Mouse (Mus musculus) C2C12 (cell line): Measurements from ENCODE around the gene Gh. TPM values are rescaled to one million over a fixed set of nuclear protein-coding genes. Genes with fewer than 3 reads are reported as not detected.
A peak's percentile ranks its signal among the peaks of the same experiment; 100 is the strongest.
"Not testable (repeated sequence)": the region's sequence is repeated elsewhere in the genome, so short reads cannot be mapped to it uniquely, and the experiment has no call there.

Source experiments
- H3K27me3 ChIP-seq: one replicate; pipeline ENCODE4 v1.6.1; 2011; ENCODE audit not compliant: control insufficient read depth, insufficient read depth, insufficient read length
- H3K36me3 ChIP-seq: one replicate; pipeline ENCODE4 v1.6.1; 2011; ENCODE audit not compliant: control insufficient read depth, insufficient read depth
- H3K4me3 ChIP-seq: one replicate; pipeline ENCODE4 v1.5.1; 2011; ENCODE audit warnings: mild to moderate bottlenecking, control low read depth; ENCODE audit not compliant: poor library complexity, insufficient read depth, severe bottlenecking
- H3K79me2 ChIP-seq: one replicate; pipeline ENCODE4 v1.6.1; 2011; ENCODE audit not compliant: control insufficient read depth, insufficient read depth
- H3K79me3 ChIP-seq: one replicate; pipeline ENCODE4 v1.6.1; 2011; ENCODE audit warnings: low read depth, control low read depth
- H3ac ChIP-seq: one replicate; pipeline ENCODE3; 2011; ENCODE audit warnings: low read depth; ENCODE audit not compliant: control insufficient read depth, insufficient read length
- CEBPB ChIP-seq: IDR thresholded peaks from one replicate; pipeline ENCODE4 v1.6.1; 2011; ENCODE audit warnings: low read depth, mild to moderate bottlenecking, control low read depth, moderate library complexity
- CTCF ChIP-seq: IDR thresholded peaks from one replicate; pipeline ENCODE4 v1.5.1; 2011; ENCODE audit not compliant: control insufficient read depth, insufficient read depth, insufficient read length
- FOSL1 ChIP-seq: IDR thresholded peaks from one replicate; pipeline ENCODE4 v1.8.0; 2011; ENCODE audit warnings: mild to moderate bottlenecking, low read length; ENCODE audit not compliant: poor library complexity, insufficient read depth, severe bottlenecking
- MAX ChIP-seq: IDR thresholded peaks from one replicate; pipeline ENCODE4 v1.6.1; 2011; ENCODE audit warnings: mild to moderate bottlenecking, control low read depth
- MYOD1 ChIP-seq: IDR thresholded peaks from one replicate; pipeline ENCODE4 v1.6.1; 2011; ENCODE audit warnings: low read depth; ENCODE audit not compliant: control insufficient read depth, insufficient read length
- MYOG ChIP-seq: IDR thresholded peaks from one replicate; pipeline ENCODE4 v1.6.1; 2011; ENCODE audit not compliant: control insufficient read depth, insufficient read length; ENCODE audit errors: extremely low read depth
- USF1 ChIP-seq: IDR thresholded peaks from one replicate; pipeline ENCODE4 v1.6.1; 2011; ENCODE audit warnings: low read depth, mild to moderate bottlenecking, control low read depth, moderate library complexity
- long read RNA-seq, 2 experiments: library from polyadenylated mRNA; unstranded; transcript quantifications; one replicate each; pipeline ENCODE4 v2.0.0; 2019 to 2020
- polyA plus RNA-seq: library from polyadenylated mRNA; unstranded; fragments of >200 nt; fragmentation: generic; extraction: Trizol; gene quantifications from one replicate; pipeline ENCODE4 v1.2.1, GENCODE M21; 2012; ENCODE audit warnings: missing spikeins

Gene Gh
- not detected for polyA plus RNA-seq
- long read RNA-seq, experiment 1 = 0 reads
- long read RNA-seq, experiment 2 = 0 reads

- Histone ChIP-seq H3K36me3 (no peaks in the 10 kb centered on the region), H3K79me3 (no peaks in the 10 kb centered on the region), H3ac (no peak within 1 kb of the TSS), H3K27me3 (peaks cover 13% of the 10 kb centered on the region), H3K79me2 (no peaks in the 10 kb centered on the region), H3K4me3 (no peak within 1 kb of the TSS)
- TF ChIP-seq CTCF = no peak
- TF ChIP-seq MYOG = no peak
- no peak for TF ChIP-seq MAX
- TF ChIP-seq CEBPB = no peak
- no peak for TF ChIP-seq FOSL1
- no peak for TF ChIP-seq USF1
- TF ChIP-seq MYOD1 = no peak
These were observed at the start of gene Gh for GRCm38 (mm10) chr11:106301765-106302164. Gene Gh (minus strand): TSS chr11:106301865.

GRCm38 (mm10) chr11:106351253-106351652, 49.6 kb upstream of the Gh start:
- Histone ChIP-seq H3K79me2 (no peaks in the 10 kb centered on the region), H3ac (no peak overlapping the region), H3K79me3 (no peaks in the 10 kb centered on the region), H3K27me3 (peaks cover 23% of the 10 kb centered on the region), H3K36me3 (no peaks in the 10 kb centered on the region), H3K4me3 (no peak overlapping the region)
- no peak for TF ChIP-seq CEBPB
- TF ChIP-seq FOSL1 = no peak
- no peak for TF ChIP-seq USF1
- no peak for TF ChIP-seq MYOG
- TF ChIP-seq CTCF = no peak
- no peak for TF ChIP-seq MAX
- TF ChIP-seq MYOD1 = no peak

- H3K79me2 ChIP-seq = no peaks in the 10 kb centered on the region
- no peaks in the 10 kb centered on the region for H3K36me3 ChIP-seq
- TF ChIP-seq MYOG (no peak), USF1 (peak; percentile 38)
- no peak overlapping the region for H3ac ChIP-seq
- no peak overlapping the region for H3K4me3 ChIP-seq
- H3K27me3 ChIP-seq = peaks cover 23% of the 10 kb centered on the region
- H3K79me3 ChIP-seq = no peaks in the 10 kb centered on the region
These were observed 49.2 kb upstream of the Gh start for GRCm38 (mm10) chr11:106350853-106351252.

GRCm38 (mm10) chr11:106349772-106350171, 48.1 kb upstream of the Gh start:
- Histone ChIP-seq H3ac (no peak overlapping the region), H3K79me3 (no peaks in the 10 kb centered on the region), H3K27me3 (peaks cover 32% of the 10 kb centered on the region), H3K36me3 (no peaks in the 10 kb centered on the region), H3K4me3 (no peak overlapping the region), H3K79me2 (no peaks in the 10 kb centered on the region)
- no peak for TF ChIP-seq MYOG

GRCm38 (mm10) chr11:106344910-106345309, 43.2 kb upstream of the Gh start:
- Histone ChIP-seq H3ac (no peak overlapping the region), H3K79me2 (no peaks in the 10 kb centered on the region), H3K4me3 (no peak overlapping the region), H3K36me3 (no peaks in the 10 kb centered on the region), H3K27me3 (peaks cover 60% of the 10 kb centered on the region), H3K79me3 (no peaks in the 10 kb centered on the region)
- TF ChIP-seq CTCF (no peak), MYOD1 (no peak), MAX (no peak), MYOG (no peak), FOSL1 (no peak), CEBPB (no peak), USF1 (no peak)

GRCm38 (mm10) chr11:106340990-106341520, 39.4 kb upstream of the Gh start:
- no peak overlapping the region for H3ac ChIP-seq

GRCm38 (mm10) chr11:106339323-106339722, 37.7 kb upstream of the Gh start:
- peaks cover 24% of the 10 kb centered on the region for H3K27me3 ChIP-seq
- H3K36me3 ChIP-seq, H3K79me2 ChIP-seq, H3ac ChIP-seq, H3K79me3 ChIP-seq, H3K4me3 ChIP-seq: not testable (repeated sequence)

More at GRCm38 (mm10) chr11:106340990-106341520, 39.4 kb upstream of the Gh start:
- H3K79me3 ChIP-seq = no peaks in the 10 kb centered on the region
- TF ChIP-seq CTCF = no peak
- TF ChIP-seq MYOG = no peak
- TF ChIP-seq CEBPB = no peak
- no peak for TF ChIP-seq MYOD1
- TF ChIP-seq MAX = no peak
- TF ChIP-seq FOSL1 = no peak
- TF ChIP-seq USF1 = no peak
- H3K36me3 ChIP-seq = no peaks in the 10 kb centered on the region
- peaks cover 37% of the 10 kb centered on the region for H3K27me3 ChIP-seq
- H3K4me3 ChIP-seq = no peak overlapping the region
- H3K79me2 ChIP-seq = no peaks in the 10 kb centered on the region
